Mouse (Mus musculus) liver, adult (tissue): Measurements from ENCODE around the gene Dock1.

Source experiments
- GATA4 ChIP-seq: IDR thresholded peaks from 2 replicates; pipeline ENCODE4 v1.6.1; 2014; ENCODE audit warnings: mild to moderate bottlenecking, low read length; ENCODE audit not compliant: insufficient replicate concordance

Gene Dock1

GRCm38 (mm10) chr7:135017531-135017930 lies 347.1 kb downstream of the Dock1 start:
- no peak for TF ChIP-seq GATA4

DNA sequence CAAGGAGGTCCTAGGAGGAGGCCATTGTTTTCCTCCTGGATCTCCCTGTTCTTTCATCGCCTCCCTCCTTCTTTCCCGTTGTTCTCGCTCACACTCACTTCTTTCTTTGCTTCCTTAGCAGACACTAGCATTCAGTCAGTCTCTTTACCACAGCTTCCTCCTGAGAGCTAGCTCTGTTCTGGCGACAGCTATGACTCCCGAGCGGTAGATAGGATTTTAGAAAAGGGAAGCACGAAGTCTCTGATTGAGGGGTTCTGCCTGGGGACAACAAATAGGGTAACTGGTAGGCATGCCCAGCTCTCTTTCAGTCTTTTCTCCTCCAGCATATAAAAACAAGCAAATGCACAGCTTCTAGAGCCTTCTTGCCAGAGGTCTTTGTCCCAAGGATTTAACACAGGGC lies 350.3 kb downstream of the Dock1 start:
- no peak for TF ChIP-seq GATA4

- no peak for TF ChIP-seq GATA4
Measured at GRCm38 (mm10) chr7:135021544-135022100, 351.2 kb downstream of the Dock1 start.

DNA sequence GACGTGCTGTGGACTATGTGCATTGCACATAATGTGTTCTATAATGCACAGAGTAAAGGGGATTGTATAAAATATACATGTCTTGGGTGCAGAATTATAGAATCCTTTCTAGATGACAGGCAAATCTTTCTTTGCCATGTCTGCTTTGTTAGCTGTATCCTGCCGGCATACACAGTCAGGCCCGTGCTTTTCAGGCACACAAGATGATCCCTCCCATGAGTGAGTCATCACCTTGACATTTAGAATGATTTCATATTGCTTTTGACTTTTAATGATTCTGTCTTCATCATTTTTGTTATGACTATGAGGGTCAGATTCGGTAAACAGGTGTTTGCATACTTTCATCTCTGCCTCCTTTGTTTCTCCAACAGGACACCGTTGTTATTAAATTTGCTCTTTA lies 354.1 kb downstream of the Dock1 start:
- TF ChIP-seq GATA4 = no peak

DNA sequence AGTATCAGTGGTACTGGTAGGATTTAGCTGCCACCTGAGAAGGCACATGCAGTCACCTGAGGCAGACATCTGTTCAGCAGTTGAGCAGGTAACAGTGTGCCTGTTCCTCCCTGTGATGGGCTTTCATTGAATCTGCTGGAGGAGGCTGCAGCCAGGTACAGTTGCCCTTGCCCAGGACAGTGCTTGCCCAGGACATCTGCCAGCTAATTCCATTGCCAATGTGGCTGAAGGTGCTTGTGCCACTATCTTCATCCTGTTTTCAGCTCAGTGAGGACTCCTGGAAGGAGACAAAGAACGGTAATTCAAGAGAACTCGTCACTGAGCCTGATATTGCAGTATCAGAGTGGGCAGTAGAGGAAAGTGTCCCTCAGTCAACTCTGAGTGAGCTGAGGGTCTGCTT lies 358.3 kb downstream of the Dock1 start:
- no peak for TF ChIP-seq GATA4

GRCm38 (mm10) chr7:135029136-135029535 lies 358.7 kb downstream of the Dock1 start:
- peak; percentile 10; the same call in 1 of the 2 replicates for TF ChIP-seq GATA4

GRCm38 (mm10) chr7:135031466-135031865 lies 361.0 kb downstream of the Dock1 start:
- TF ChIP-seq GATA4 = no peak

GRCm38 (mm10) chr7:135034811-135035210 lies 364.4 kb downstream of the Dock1 start:
- no peak for TF ChIP-seq GATA4

GRCm38 (mm10) chr7:135035651-135036050 lies 365.2 kb downstream of the Dock1 start:
- no peak for TF ChIP-seq GATA4

DNA sequence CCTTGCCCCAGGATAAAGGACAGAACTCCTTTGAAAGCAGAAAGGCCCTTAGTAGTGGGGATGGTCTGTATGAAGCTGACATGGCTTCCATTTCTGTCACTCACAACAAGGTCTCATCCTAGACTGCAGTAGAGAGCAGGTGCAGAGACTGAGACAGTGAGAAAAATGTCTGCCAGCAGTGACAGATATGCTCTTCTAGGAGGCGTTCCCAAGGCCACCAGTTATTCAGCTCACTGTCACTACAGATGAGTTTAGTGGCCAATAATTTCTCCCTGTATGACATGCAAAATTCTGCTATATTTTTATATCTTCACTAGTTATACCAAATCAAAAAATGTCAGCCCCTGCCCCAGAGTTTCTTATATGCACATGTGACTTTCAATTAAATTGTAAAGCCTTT lies 368.5 kb downstream of the Dock1 start:
- no peak for TF ChIP-seq GATA4

- TF ChIP-seq GATA4 = no peak
Measured at GRCm38 (mm10) chr7:135043931-135044765, 373.7 kb downstream of the Dock1 start.

DNA sequence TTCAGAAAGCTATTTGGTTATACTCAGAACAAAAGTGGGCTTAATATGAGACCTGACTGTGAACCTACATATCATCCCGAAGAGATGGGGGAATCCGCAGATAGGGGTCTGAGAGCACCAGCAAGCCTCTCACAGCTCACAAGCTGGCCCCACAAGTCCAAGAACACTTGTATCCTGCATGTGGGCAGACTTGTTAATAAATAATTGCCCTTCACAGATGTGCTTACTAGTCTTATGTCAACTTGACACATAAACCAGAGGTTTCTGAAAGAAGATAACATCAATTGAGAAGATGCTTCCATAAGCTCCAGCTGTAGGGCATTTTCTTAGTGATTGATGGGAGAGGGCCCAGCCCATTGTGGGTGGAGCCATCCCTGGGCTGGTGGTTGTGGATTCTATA lies 379.0 kb downstream of the Dock1 start:
- no peak for TF ChIP-seq GATA4

- no peak for TF ChIP-seq GATA4
Measured at GRCm38 (mm10) chr7:135053186-135053715, 382.8 kb downstream of the Dock1 start.

DNA sequence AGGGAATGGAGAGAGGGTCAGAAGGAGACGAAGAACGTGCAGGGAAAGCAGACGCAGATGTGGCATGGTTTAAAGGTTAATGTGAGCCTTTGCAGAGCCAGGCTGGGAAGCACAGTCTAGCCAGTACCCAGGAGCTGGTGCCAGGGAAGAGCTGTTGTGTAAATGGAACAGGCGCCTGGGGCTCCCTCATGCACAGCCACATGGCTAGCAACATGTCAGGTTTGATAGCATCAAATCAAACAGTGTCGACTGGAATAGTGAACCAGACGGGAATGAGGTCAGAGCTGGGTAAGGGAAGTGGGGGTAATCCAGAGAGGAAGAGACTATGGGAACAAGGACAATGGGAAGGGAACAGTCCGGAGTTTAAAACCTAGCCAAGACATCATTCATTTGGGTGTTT lies 384.2 kb downstream of the Dock1 start:
- no peak for TF ChIP-seq GATA4

GRCm38 (mm10) chr7:135059071-135059470 lies 388.6 kb downstream of the Dock1 start:
- no peak for TF ChIP-seq GATA4

- TF ChIP-seq GATA4 = no peak
Measured at GRCm38 (mm10) chr7:135059562-135059961, 389.1 kb downstream of the Dock1 start.
